In genomic region chr8:87434592-87434991, GRCm38 (mm10) we compare ENCODE assay signal across 21 mouse cellular contexts. TPM values are rescaled to one million over a fixed set of nuclear protein-coding genes. Genes with fewer than 3 reads are reported as not detected.
"Had no signal": no experiment of that assay in that cellular context is flagged by ENCODE, and none has a peak within 500 bp of the region (broad histone marks: within the 10 kb centered on the region; RNA-seq: fewer than 3 reads in every experiment).

No protein-coding gene starts in this region.

- H3K27ac ChIP-seq: liver, embryonic 14.5 days; neural tube, embryonic 12.5 days had no signal

- H3K27me3 ChIP-seq: megakaryocyte, embryonic 14.5 days; neural tube, embryonic 12.5 days had no signal

- H3K4me1 ChIP-seq: megakaryocyte, embryonic 14.5 days had no signal

- H3K36me3 ChIP-seq: neural tube, embryonic 12.5 days had no signal

- H3K9me3 ChIP-seq: megakaryocyte, embryonic 14.5 days; neural tube, embryonic 12.5 days had no signal

- H3K4me2 ChIP-seq: lung, embryonic 14.5 days; midbrain, embryonic 11.5 days; neural tube, embryonic 12.5 days had no signal

- ATAC-seq: midbrain, embryonic 16.5 days had no signal

- H3K9ac ChIP-seq: liver, embryonic 14.5 days; lung, embryonic 14.5 days; neural tube, embryonic 12.5 days had no signal

- DNase-seq: lung, adult 18-20 months; lung, embryonic 14.5 days; lung, postnatal 10 days; lung, postnatal 4 days; midbrain, embryonic 14.5 days; retina, postnatal 1 day; right cerebral cortex, adult 18-20 months; right cerebral cortex, postnatal 25 days; right cerebral cortex, postnatal 4 days; spleen, adult 18-20 months; thymus, adult 18-20 months; thymus, postnatal 14 days; thymus, postnatal 36 days had no signal

- H3K4me3 ChIP-seq: megakaryocyte, embryonic 14.5 days; myocyte; neural tube, embryonic 12.5 days had no signal

RNA-seq across cellular contexts. Expression of gene Cbln1, which starts 37.8 kb away (rescaled TPM):
- polyA plus RNA-seq: liver, embryonic 16.5 days; lung, embryonic 14.5 days; lung, embryonic 16.5 days had no signal
